Mouse (Mus musculus): ENCODE results near the gene Onecut1. TPM values are rescaled to one million over a fixed set of nuclear protein-coding genes. Genes with fewer than 3 reads are reported as not detected.

The Onecut1 gene
- under 1 TPM; 0.19 to 0.30 TPM for total RNA-seq (2021)
- long read RNA-seq, experiment 1: 0 reads
- long read RNA-seq, experiment 2: 0 reads

DNA sequence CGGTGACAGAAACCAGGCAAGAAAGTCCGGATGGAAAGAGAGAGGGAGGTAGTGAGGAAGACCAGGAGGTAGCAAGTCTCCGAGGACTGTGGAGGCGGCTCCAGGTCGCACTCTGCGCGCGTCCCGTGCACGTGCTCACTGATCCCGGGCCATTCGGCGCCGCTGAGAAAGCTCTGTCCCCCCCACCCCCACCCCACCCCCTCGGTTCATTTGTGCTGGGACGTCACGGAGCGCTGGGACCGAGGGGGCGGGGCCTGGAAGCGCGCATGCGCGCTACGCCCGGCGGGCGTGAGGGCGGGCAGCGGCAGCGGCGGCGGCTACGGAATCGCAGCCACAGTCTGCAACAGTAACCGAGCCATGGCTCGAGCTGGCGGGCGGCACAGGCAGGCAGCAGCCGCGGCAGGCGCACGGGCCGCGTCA, at the start of gene Onecut1:
Gene Onecut1 (plus strand): TSS at position 361 of the 420 bp plus-strand sequence.
- DNase-seq (ENCODE audit: low spot score in 2 of 2): peak in 1 of 2 experiments; percentile 50

DNA sequence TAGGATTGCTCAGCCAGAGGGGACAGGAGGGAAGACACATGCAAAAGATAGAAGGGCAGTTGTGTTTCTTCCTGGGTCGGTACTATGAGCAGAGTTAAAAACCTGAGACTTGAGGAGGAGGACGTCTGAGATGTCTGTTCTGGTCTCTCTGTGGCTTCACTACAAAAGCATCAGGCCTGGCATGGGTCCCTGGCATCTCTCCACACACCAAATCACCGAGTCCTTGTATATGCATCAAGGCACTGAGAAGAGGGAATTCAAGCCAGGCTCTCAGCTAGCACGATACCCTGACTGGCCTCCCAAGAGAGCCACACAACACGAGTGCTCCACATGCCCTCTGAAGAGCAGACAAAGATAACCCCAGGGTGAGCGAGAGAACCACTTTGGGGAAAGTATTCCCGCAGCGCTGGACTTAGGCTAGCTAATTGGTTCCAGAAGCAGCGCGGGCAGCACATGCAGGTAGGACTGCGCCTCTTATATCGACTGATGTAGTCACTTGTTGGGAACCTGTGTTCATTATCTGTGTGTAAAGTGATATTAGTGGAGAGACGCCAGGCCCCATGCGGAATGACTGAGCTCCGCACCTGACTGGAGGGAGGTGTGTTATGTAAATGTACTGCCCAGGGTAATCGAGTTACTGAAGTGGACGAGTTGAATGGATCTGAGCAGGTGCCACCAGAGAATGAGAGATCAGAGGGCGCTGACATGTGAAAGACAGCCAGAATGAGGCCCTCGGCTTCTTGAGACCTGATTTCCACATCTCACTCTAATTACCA, 41.8 kb upstream of the Onecut1 start:
- DNase-seq (ENCODE audit: low spot score in 2 of 2): no peak

DNA sequence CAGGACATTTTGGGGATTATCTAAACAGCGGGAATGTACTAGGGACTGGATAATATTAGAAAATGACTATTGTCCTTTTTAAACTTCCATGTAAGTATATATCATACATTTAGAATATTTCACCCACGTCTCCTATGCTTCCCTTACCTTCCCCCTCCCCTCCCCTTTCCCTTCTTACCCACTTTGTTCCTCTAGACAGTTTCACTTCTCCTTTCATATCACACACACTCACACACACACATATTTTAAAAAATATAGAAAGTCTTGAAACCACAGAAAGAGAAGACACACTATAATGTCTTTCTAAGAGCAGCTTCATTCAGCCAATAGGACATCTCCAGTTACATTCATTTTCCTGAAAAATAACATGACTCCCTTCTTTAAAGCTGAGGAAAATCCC, 36.6 kb upstream of the Onecut1 start:
- DNase-seq (ENCODE audit: low spot score in 2 of 2): no peak

DNA sequence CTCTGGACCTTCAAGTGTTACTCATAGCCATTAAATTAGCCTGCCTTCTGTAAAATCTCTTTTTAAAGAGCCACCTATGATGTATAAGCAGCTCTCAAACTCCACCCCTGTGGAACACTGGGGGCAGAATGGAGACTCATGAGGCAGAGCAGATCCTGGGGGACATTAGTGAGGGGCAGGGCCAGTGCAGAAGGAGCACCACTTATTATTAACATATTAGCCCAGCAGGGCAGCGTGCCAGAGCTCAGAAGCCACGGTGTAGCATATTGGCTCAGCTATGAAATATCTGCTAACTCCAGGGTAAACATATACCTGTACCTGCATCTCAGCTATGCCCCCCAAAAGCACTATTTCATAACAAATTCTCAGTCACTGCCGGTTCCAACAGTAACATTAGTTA, 32.5 kb upstream of the Onecut1 start:
- DNase-seq (ENCODE audit: low spot score in 2 of 2): no peak

DNA sequence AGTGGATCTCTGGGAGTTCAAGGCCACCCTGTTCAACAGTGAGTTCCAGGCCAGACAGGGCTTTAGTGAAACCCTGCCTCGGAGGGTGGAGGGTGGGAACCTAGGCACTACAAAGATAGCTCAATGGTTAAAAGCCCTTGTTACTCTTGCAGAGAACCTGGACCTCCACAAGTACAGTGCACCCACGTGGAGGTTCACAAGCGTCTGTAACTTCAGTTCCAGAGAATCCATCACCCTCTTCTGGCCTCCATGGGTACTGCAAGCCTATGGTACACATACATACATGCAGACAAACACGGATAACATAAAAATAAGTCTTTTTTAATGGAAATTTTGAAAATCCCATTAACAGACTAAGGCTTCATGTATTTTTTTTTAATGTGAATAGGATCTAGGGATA, 18.8 kb upstream of the Onecut1 start:
- no peak for DNase-seq (ENCODE audit: low spot score in 2 of 2)

DNA sequence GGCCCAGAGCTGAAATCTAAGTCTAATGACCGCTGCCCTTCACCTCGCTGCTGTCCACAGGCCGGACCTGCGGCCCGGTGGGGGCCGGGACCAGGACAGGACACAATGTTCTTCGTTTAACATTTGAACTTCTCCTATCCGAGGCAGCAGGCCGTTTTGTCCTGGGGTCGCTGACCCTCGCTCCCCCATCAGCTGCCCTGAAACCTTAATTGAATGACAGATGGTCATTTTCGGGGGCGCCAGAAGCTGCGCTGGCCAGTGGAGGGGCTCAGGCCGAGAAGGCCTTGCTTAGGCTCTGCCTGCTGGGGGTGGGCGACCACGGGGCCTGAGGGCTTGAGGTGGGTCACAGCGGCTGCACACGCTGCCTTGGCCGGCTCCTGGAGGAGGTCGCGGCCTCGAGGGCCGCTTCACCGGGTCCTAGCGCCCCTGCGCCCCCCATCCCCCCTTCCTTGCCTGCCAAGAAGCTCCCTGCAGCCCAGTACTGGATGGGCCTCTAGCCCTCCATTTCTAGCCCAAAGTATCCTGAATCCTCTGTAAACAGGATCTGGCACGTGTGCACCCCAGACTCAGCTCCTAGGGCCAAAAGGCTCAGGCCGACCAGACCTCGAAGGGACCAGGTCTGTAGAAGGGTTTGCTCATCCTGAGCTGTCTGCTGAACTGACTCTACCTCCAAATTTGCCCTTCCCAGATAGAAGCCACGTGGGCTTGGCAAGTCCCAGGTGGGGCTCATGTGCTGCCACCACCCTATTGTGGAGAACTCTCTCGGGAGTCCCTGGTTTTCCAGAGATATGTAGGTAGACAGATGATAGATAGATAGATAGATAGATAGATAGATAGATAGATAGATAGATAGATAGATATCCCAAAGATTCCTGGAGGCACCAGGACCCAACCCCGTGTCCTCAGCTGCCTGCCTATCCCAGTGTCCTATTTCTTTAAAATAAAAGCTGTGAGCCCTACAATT, 14.6 kb upstream of the Onecut1 start:
- no peak for DNase-seq (ENCODE audit: low spot score in 2 of 2)

DNA sequence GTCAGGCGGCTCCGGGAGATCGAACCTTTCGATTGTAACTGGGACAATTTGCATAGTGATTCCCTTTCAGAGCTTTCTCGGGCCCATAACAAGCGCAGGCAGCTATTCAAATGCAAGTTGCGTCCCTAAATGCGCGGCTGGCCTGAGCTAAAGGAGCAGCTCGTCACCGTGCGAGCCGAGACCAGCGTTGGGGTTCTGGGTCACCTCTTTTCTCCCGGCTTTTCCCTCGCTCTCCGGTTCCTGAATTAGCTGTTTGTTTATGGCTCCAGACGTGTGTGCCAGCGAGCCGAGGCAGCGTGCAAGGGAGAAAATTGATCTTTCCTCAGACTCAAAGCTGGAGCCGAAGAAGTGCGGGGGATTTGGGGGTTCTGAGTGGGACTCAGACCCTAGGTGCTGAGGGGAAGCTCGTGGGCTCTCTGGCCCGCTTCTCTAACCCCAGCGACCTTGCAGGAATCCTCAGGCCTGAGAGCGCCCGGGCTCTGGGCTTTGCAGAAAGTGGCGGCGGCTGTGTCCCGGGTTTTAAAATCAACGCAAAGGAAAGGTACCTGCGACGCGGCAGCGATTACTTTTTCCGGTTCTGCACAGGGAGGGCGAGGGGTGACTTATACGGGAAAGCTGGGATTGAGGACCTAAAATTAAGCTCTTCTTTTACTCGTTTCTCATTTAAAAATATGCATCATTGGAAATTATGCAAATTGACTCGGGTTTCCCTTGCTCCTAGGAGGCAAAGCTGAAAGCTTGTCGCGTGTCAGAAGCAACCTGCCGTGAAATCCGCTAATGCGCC, 13.1 kb upstream of the Onecut1 start:
- no peak for DNase-seq (ENCODE audit: low spot score in 2 of 2)

DNA sequence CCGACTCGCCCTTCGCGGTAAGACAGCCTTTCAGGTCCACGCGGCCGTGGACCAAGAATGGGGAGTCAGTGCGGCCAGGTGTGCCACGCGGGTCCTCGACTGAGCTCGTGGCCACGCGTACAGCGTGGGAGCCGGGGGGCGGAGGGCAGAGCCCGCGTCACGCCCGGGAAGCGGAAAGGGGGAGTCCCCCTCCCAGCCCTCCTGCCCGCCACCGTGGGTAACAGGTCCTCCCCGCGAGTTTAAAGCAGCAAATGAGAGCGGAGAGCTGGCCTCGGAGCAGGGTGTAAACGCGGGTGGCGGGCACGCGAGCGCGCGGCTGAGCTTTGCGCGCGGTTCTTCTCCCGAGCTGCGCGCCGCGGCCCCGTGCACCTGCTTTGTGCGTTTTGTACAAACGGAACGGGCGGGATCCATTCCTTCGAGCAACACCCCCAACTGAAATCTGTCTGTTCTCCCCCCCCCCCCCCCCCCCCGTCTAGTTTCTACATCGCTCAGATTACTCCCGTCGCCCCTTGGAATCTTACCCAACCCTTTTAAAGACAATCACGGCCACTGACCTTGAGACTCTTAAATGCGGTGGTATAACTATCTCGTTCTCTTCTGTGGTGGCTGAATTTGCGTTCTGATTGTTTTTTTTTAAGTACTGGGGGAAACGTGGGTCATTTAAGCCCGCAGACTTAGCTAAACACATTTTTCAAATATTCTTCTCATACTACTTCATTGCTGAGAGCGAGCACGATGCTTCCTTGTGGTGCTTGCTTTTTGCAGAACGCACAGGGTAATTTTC, 12.3 kb upstream of the Onecut1 start:
- no peak for DNase-seq (ENCODE audit: low spot score in 2 of 2)

DNA sequence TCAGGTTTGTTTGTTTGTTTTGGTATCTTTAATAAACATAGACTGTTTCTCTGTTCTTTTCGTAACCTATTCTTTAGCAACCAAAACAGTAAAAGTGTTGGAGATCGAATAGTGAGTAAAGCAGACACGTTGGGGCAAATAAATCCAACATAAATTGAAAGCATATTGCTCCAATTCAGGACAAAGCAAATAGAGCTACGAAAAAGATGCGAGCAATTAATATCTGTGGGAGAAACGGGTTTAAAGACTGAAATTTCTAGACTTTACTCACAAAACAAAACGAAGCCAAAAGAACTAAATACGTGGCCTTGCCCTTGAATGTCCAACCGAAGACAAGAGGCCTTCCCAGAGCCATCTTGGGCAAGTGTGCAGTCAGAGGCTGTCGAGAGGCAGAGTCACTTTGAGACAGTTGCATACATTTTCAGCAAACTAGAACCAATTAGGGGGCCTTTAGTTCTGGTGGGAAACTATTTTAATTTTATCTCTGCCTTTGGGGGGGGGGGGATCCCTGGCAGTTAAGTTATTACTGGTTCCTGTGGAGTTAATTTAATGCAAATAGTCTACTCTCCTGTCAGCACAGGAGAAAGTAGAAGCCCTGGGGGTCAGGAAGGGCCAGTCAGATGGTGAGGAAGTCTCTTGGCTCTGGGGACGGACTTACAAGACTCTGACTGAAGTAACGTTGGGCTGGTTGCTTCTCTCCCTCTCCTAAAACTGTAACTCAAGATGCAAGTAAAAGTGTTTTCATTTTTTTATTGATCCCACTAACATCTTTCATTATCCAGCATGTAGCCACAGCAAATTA, 11.5 kb upstream of the Onecut1 start:
- DNase-seq (ENCODE audit: low spot score in 2 of 2): no peak

DNA sequence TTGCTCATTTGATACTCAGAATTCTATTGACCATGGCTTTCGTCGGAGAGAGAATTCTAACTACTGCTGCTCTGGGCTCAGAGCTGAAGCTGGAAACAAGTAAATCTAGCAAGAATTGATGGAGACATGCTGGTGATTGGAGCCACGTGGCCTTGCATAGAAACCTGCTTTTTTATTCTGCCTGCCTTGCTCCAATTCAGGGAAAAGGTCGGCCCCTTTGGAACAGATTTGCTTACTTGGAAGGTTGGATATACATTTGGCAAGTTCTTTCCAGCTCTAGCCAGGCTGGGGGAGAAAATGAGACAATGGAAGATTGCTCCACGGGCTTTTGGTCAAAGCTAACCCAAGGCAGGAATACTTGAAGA, 11.0 kb upstream of the Onecut1 start:
- DNase-seq (ENCODE audit: low spot score in 2 of 2): no peak

DNA sequence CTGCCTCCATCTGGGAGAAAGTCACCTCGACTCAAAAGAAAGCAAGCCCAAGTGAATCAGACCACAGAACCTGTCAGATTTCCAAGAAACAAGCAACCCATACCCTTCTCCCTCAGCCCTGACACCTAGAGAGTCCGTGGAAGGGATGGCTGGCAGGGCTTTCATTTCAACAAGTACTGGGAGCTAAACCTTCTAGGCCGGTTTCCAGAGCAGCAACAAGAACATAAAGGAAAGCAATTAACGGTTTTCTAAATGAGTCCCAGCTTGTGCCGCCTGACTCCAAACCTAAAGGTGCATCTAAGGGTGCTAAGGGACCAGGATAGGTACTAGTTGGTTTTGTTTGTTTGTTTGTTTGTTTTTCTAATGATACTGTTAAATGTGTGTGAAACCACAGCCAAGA, 10.1 kb upstream of the Onecut1 start:
- no peak for DNase-seq (ENCODE audit: low spot score in 2 of 2)

DNA sequence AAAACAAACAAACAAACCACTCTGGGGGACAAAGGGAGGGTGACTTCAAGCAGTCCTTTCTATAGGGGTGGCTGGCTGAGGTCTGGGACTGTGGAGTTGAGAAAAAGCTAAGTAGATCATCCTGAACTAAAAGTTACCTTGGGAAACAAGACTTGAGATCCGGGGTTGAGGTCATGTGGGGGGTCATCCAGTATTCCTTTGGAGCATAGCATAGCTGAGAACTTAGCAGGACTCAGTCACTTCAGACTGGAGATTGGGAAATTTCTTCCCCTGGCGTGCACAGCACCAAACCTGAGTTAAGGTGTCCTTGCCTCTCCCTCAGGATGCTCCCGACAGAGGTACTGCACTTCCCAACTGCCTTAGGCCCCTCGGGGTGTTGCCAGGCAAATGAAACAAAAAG, 9.4 kb upstream of the Onecut1 start:
- no peak for DNase-seq (ENCODE audit: low spot score in 2 of 2)

DNA sequence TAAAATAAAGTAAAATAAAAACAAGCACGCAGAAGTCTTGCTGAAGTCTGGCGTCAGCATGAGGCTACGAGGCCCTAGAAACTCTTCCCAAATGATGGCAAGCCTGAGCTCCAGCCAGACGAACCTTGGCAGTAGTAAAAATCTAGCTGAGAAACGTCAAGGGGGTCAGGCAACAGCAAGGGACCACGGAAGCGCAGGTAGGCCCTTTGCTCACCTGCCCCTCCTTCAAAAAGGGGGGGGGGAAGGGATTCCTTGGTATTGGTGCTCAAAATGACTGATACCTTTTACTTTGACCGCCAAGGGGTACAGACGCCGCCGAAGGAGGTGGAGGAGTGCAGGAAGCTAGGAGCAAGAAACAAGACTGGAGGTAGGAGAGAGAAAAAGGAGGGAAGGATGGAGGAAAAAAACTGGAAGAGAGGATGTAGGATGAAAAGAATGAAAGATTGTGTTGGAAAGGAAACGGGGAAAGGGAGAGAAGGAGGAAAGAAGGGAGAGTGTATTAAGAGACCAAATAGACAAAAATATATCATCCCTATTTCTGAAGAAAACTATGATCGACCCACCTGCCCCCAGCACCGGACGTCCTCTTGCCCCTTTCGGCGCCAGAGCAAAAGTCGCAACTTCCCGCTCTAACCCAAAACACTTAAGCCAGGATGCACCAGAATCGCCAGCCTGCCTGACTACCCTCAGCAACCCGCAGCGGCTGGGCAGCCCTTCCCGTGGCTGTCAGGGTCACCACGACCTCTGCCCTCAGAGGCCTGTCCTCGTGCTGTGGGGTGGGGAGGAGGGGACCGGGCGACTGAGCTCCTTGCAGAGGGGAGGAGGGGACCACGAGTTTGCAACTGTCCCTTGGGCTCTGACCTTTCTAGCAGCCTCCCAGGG, 8.3 kb upstream of the Onecut1 start:
- DNase-seq (ENCODE audit: low spot score in 2 of 2): no peak

DNA sequence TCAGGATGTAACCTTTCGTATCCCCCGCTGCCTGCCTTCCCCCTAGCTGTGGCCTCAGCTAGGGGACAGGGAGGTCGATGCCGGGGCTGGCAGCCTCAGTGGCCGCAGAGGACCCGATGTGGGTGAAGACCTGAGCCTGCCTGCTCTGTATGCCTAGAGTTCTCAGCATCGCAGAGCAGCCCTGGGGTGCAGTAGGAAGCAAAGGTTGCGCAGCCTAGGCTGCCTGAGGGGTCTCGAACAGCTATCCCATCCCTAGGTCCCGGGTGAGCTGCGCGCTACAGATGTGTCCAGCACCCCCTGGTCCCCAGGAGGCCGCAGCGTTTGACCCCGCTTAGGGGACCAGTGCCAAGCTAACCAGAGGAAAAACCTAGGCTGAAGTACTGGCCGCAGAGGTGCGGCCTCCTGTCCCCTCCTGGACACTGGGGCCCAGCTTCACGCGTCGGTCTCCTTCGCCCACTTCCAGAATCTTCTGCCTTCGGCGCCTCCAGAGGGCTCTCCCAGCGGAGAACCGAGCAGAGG, 7.6 kb upstream of the Onecut1 start:
- no peak for DNase-seq (ENCODE audit: low spot score in 2 of 2)

DNA sequence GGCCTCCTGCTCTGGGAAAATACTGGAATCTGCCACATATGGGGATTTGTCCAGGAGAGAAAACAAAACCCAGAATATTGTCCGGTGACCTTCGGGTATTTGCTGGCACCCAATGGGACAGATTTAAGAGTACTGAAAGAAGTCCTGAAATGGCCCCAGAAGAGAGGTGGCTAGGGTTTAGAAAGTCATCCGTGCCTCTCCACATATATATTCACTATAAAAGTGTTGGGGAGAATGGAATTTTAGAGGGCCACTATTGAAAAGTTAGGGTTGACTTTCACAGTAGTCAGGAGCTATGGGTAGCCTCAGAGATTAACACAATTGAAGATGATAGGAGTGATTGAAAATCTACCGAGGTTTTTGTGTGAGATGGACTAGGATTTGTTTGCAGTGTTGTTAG, 6.3 kb upstream of the Onecut1 start:
- no peak for DNase-seq (ENCODE audit: low spot score in 2 of 2)

DNA sequence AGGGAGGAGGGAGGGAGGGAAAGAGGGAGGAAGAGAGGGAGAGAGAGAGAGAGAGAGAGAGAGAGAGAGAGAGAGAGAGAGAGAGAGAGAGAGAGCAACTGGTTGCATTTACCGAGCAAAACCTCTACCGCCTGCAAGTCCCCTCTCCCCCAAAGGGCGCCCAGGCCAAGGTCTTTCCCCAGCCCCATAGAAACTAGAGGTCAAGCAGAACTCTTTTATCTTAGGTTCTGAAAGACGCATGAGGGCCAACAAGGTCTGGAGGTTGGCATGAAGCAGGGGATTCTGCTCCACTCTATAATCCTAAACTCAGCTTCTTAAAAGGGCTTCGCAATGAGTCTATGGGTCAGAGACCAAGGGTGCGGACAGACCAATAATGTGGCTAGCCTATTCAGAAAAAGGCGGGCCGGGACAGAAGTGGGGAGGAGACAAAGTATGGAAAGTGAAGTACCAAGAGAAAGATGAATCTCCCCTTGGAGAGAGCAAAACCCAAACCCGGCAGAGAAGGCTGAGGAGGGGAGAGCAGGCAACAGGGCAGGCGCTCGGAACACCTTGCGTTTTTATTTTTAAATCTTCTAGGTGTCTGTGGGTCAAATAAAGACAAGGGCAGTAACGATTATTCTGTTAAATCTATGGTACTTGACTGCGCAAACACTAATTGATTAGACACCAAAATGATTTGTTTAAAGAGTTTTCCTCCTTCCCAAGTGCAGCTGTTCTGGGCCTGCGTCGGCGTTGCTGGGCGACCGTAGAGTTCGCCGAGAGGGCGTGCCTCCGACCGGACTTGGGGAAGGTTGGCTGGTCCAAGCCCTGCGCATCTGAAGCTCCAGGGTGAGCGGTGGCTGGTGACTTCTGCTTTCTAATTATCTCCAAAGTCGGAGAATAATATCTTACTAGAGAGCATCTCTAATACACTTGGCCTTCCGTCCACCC, 4.9 kb upstream of the Onecut1 start:
- DNase-seq (ENCODE audit: low spot score in 2 of 2): no peak

DNA sequence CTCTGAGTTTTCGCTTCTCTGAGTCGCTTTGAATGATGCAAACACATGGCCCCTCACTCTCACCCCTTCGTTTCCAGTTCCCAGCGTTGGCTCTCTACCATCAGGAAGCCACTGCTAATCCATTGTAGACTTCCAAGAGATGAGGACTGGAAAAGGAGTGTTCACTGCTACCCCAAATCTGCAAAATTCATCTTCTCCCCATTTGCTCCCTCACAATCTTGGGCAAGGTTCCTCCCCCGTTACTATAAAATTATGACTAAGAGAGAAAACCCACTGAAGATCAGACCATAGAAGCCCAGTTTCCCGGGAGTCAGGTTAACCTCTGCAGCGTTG, 4.2 kb upstream of the Onecut1 start:
- DNase-seq (ENCODE audit: low spot score in 2 of 2): no peak

DNA sequence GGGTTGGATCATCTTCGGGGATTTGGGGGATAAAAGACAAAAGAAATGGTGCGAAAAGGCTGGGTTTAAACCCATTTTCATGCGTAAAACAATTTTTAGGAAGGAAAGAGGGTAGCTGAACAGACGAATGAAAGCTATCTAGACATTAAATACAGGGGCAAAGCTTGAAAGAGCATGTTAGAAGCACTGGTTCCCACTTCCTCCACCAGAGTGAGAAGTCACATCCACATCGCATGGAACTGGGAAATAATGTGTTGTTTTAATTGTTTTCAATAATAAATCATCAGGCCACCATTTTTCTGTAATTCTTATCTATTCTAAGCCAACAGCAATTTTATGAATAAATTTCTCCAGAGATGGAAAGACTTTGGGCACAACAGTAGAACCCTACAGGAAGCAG, 3.6 kb upstream of the Onecut1 start:
- no peak for DNase-seq (ENCODE audit: low spot score in 2 of 2)

All from left cerebral cortex, adult 18-20 months (tissue).